Mouse (Mus musculus): Measurements from ENCODE around the gene Dcbld2.
"Not testable (repeated sequence)": the region's sequence is repeated elsewhere in the genome, so short reads cannot be mapped to it uniquely, and the experiment has no call there.

Gene Dcbld2

DNA sequence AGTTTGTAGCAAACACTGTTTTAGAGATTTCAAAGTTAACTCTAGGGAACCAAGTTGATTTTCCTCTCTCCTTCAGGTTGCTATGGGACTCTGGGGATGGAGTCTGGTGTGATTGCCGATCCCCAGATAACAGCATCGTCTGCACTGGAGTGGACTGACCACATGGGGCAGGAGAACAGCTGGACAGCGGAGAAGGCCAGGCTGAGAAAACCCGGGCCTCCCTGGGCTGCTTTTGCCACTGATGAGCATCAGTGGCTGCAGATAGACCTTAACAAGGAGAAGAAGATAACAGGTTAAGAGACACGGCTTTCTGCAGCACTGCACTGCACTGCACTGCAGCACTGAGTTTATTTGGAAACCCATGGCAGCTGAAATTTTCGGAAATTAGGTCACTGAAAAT, 42.4 kb downstream of the Dcbld2 start:
- DNase-seq (ENCODE audit: low spot score in 2 of 2): no peak

DNA sequence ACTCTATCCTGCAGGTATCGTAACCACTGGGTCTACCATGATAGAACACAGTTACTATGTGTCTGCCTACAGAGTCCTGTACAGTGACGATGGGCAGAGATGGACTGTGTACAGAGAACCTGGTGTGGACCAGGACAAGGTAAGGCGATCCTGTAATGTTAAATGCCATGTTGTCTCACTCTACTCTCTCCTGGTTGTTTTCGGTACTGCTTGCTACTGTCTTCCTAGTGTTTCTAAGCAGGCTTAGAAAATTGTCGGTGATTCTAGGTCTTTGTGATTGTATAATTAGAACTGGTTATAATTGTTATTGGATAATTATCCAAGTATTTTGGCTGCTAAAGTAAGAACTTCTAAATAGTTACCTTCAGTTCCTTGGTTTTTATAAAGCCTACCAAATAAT, 43.4 kb downstream of the Dcbld2 start:
- DNase-seq (ENCODE audit: low spot score in 2 of 2): no peak

DNA sequence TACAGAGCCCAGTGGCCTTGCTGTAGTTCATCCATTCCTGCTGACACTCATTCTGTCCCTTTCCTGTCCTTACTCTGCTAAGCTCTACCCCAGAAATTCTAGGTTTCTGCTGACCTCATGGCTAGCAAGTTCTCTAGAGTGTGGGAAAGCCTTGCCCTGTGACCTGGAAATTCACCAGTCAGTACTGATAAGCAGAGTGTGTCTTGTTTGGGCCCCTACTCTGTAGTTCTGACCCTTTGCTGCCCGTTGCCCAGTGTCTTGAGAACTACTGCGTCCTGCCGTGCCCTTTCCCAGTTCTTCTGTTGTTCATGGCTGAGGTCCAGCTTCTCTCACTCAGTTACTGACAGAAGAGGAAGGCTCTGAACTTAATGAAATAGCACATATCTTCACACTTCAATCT, 44.9 kb downstream of the Dcbld2 start:
- DNase-seq (ENCODE audit: low spot score in 2 of 2): no peak

DNA sequence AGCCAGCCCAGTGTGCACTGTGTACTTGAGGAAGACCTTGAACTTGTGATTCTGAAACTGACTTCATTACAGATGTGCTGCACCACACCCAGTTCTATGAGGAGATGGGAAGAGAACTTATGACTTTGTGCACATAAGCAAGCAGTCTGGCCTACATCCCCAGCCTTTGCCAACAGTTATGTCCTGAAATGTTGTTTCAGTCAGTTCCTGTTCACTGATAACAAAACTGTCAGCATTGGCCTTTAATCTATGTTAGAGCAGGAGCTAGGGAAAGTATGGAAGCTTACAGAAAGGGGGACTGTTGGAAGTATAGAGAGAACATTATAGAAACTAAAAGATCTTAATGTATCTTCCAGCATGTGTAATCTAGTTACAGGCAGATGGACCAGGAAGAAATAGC, 45.6 kb downstream of the Dcbld2 start:
- DNase-seq (ENCODE audit: low spot score in 2 of 2): no peak

DNA sequence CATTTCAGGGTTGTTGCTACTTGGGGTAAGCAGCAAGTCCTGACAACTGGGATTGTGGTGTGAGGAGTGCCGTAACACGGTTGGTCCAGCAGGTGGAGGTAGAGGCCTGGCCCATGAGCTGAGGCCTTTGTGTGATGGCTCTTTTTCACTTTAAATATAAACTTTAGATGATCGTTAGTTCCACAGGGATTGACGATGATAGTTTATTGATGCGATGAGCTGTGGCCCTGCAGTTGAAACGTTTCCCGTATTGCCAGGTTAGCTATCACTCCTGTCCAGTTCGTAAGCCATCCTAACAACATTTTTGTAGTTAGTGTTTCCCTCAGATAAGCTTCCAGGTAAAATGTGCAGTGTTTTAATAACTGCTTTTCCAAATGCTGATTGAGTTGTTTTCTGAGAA, 46.4 kb downstream of the Dcbld2 start:
- no peak for DNase-seq (ENCODE audit: low spot score in 2 of 2)

DNA sequence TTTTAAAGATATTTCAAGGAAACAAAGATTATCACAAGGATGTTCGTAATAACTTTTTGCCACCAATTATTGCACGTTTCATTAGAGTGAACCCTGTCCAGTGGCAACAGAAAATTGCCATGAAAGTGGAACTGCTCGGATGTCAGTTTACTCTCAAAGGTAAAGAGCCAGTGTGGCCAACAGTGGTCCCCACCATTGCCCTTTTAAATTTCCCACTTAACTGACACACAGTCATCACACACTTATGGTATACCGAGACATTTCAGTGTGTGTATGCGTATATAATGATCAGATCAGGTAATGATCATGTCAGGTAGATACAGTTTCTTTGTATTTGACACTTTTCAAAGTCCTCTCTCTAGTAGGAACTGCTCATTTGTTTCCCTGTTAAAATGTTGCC, 46.9 kb downstream of the Dcbld2 start:
- DNase-seq (ENCODE audit: low spot score in 2 of 2): no peak

DNA sequence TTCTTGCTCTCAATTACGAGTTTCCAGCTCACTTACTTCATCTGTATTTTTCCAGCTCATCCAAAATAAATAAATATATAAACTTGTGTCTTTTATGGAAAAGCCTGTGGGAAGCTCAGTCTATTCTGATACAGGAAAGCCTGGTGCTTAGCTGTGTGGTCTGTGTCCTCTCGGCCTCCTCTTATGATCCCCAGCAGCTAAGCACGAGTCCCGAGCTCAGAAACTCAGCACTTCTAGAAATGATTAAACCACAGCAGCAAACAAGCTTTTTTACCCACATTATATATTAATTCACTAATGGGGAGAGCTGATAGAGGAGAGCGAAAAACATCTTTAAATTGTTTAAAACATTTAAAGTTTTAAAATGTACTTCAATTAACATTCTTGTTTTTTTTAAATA, 48.2 kb downstream of the Dcbld2 start:
- DNase-seq (ENCODE audit: low spot score in 2 of 2): no peak

DNA sequence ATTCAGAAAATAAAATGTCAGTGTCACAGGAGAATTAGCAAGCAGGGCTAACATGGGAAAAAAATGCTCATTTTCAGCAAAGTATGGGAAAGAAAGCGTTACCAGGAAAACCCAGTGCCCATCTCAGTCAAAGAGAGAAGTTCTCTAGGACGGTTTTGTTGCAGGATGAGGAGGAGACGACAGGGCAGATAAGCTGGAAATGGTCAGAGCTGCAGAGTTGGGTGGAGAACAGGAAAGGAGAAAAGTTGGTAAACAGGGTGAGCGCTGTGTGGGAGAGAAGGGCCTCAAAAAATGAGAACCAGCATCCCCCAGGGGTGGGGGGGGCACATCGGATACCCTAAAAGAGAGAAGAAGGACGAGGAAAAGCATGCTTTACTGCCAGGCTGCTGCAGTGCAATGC, 48.7 kb downstream of the Dcbld2 start:
- no peak for DNase-seq (ENCODE audit: low spot score in 2 of 2)

DNA sequence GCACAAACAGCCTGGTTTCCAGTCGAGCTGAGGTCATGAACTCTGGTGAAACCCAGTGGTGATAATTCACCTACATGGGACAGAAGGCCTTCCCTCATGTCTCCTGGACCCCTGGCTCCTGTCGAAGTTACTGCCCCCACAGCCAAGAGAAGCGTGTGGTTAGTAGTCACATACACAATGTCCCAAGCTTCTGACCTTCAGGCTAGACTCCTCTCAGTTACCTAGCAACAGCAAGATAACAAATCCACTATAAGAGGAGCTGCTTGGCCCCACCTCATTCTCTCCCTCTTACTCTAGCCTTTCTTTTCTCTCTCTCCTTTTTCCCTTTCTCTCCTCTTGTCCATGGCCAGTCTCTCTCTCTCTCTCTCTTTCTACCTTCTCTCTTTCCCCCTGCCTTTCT, 51.7 kb downstream of the Dcbld2 start:
- not testable (repeated sequence) for DNase-seq (ENCODE audit: low spot score in 2 of 2)

DNA sequence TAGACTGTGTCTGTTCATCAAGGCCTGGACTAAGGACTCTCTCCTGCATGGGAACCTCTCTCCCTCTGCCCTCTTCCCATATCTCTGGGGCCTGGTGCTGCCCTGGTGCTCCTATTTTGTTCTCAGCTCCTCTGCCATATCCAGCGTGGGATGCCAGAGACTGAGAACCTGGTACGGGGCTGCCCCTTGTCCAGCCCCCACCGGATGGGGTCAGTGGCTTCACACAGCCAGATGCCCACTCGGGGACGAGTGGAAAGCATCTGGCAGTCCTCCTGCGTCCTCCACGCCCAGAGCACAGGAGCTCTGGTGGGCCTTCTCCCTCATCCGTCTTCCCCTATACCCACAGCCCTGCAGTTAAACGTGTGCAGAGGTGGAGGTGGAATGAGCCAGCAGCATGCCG, 52.1 kb downstream of the Dcbld2 start:
- DNase-seq (ENCODE audit: low spot score in 2 of 2): no peak

DNA sequence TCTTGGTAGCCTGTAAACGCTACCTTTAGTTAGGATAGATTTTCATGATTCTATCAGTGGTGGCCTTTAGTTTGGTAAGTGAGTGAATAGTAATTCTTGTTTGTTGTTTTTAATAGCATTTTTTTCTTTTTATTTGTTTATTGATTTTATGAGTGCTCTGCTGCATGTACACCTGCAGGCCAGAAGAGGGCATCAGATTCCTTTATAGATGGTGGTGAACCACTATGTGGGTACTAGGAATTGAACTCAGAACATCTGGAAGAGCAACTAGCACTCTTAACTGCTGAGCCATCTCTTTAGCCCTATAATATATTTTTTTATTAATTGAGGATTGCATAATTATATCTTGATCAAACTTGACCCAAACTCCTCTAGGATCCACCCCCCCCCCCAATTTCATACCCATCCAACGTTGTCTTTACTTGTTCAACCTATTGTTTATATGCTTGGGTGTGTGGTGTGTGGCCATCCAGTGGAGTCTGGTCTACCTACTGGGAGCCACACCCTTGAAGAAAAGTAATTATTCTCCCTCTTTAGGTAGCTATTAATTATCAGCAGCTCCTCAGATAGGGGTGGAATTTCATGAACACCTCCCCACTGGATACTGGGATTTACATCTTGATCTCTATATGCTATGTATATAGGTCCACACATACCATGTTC, 53.7 kb downstream of the Dcbld2 start:
- no peak for DNase-seq (ENCODE audit: low spot score in 2 of 2)

DNA sequence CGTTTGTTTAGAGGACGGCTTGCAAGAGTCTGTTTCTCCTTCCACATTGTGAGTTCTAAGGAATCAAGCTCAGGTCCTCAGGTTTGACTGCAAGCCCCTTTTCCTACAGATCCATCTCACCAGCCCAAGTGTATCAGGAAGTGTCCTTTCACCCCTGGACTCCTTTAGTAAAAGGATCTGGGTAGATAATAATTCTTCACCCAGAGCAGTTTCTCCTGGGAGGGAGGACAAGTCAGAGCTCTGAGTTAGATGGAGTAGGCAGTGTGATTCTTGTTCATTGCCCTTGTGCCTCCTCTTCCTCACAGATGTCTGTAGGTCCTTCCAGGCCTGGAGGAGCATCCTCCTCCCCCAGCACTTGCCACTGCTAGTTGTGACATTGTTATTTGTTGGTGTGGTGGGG, 54.3 kb downstream of the Dcbld2 start:
- DNase-seq (ENCODE audit: low spot score in 2 of 2): no peak

DNA sequence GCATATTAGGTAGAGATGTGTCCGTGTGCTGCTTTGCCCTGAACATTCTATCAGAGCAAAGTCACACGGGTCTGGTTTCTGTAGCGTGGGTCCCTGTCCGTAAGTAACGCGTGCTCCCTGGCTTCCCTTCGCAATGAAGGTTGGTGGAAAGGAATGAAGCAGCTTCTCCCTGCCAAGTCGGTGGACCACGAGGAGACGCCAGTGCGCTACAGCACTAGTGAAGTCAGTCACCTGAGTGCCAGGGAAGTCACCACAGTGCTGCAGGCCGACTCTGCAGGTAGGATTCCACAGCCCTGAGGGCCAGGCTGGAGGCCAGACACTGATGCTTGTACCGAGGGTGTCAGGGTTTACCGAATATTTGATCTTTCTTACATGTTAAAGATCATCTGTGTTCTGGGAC, 55.8 kb downstream of the Dcbld2 start:
- DNase-seq (ENCODE audit: low spot score in 2 of 2): no peak

DNA sequence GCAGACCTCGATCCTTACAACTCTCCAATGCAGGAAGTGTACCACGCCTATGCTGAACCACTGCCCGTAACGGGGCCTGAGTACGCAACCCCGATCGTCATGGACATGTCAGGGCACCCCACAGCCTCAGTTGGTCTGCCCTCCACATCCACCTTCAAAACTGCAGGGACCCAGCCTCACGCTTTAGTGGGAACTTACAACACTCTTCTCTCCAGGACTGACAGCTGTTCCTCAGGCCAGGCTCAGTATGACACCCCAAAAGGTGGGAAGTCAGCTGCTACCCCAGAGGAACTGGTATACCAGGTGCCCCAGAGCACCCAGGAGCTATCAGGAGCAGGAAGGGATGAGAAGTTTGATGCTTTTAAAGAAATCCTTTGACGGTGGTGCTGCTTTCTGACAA, 57.2 kb downstream of the Dcbld2 start:
- DNase-seq (ENCODE audit: low spot score in 2 of 2): no peak

DNA sequence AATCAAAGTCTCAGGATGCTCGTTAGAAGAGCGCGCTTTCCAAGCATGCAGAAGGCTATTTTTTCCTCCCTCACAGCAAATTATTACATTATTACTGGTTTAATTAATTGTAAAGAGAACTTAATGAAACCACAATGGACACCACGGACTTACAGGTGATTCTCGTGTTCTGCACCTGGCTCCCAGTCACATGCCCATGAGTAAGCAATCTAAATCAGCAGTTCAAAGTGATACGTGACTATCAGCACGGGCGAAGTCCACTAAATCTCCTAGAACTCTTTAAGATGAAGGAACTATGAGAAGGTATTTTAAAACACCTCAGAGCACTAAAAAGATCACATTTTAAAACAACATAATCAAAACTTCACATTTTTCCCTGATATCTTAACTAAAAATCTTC, 61.8 kb downstream of the Dcbld2 start:
- no peak for DNase-seq (ENCODE audit: low spot score in 2 of 2)

DNA sequence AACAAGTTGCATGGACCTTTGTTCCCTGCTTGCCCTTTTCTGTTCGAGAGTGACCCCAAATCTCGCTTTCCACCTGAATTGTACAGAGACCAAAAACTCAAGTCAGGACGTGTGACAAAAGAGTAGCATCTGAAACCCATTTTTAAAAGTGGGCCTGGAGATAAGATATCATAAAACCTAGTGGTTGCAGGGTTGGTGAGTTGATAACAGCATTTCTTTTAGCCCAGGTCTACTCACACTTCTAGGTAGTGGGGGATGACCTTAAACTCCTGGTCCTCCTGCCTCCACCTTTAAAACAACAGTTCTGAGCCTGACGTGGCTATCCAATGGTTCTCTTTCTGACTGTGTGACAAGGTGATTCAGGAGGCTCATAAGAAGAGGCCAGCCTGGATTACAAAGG, 62.6 kb downstream of the Dcbld2 start:
- DNase-seq (ENCODE audit: low spot score in 2 of 2): no peak

DNA sequence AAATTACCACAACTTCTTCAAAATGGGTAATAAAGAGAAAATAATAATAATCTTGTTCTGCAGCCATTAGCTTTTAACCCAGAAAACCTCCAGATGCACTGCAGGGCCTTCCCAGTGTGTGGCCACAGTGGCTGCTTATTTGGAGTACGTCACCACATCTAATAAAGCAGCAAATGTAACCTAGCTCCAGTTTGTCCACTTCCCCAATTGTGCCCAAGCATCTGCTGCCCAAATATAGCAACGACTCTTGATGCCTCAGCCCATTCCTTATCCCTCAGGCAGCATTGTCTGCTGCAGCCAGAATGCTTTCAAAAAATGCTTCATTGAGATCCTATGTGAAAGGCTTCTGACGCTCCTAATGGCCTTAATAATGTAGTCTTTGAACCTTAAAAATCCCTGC, 66.6 kb downstream of the Dcbld2 start:
- DNase-seq (ENCODE audit: low spot score in 2 of 2): no peak

DNA sequence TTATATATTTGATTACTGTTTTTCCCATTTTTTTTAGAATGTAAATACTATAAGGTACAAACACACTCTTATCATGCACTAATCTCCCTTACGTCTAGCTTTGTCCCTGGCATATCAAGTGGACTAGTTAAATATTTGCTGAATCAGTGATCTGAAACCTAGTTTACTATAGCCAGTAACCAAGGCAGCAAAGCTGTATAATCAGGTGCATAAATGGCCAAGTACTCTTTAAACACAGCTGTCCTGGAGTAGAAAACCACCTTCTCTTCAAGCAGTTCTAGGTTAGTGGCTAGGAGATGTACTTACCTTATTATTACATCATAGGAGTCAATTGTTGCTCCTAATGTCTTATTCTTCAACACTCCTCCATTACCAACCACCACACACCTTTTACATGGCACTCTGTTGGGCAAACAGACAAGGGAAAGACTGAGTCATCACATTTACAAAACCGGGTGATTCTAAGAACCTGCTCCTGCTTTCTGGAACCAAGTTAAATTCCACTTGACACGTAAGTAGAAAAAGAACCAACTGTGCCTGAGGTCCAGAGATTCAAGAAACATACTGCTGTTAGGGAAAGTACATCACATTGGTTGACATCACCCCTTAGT, 67.4 kb downstream of the Dcbld2 start:
- DNase-seq (ENCODE audit: low spot score in 2 of 2): no peak

DNA sequence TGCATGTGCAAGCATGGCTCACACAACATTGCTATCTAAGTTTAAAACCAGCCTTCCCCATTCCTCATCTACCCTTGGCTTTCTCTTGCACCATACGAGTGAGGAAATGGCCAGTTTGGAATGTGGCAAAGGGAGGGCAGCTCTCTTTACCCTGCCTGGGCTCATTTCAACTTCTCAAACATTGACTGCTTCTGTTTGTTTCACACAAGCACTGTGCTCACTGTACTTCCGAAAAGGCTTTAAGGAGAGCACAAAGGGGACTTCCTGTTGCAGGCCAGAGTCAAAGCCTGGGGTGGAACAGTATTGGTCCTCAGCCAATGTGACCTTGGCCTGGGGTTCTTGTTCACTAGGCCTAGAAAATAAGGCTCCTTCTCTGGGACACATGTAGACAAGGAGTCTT, 68.1 kb downstream of the Dcbld2 start:
- DNase-seq (ENCODE audit: low spot score in 2 of 2): no peak

DNA sequence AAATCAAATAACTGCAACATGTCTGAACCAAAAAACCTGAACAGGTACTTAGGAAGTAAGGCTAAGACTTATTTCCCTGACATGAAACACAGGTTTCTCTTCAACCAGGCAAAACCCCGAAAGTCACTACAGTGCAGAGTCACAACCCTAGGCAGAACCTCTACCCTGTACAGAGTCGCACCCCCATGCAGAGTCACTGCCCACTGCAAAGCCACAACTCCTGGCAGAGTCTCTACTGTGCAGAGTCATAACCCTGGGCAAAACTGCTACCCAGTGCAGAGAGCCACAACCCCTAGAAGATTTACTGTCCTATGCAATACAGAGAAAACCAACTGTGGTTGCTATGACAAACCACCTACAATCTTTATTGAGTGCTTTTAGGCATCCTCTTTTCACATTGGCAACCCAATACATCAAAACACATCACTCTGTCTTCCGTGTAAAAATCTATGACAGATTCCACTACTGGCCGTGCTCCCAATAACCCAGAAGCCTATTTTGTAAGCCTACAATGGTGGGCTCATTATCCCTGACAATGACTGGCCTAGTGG, 71.7 kb downstream of the Dcbld2 start:
- no peak for DNase-seq (ENCODE audit: low spot score in 2 of 2)

DNA sequence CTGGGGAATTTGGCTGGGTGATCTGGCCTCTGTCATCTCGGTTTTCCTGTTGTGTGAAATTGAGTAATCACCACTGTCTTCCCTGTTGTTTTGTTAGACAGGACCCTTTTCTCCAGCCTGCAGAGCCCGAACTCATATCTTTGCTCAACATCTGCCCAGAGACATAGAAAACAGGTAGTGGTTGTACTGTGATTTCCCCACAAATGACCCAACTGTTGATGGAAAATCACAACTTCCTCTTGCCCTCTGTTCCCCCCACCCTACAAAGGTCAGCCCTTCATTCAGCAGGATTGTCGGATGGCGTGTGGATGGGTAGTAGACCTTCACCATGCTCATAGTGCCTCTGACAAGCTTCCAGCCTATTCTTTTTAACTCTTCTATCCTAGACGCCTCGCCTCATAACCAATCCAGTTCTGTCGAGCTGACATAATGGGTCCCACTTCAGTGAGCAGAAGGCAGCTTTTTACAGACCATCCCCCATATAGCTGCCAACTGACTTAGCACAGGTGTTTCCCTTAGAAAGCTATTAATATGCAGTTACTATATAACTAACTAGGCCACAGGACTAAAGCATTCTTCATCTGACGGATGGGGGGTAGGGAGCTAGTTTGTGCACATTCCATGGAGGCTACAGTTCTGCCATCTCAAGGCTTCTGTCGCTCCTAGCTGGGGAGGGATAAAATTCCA, 73.1 kb downstream of the Dcbld2 start:
- no peak for DNase-seq (ENCODE audit: low spot score in 2 of 2)

DNA sequence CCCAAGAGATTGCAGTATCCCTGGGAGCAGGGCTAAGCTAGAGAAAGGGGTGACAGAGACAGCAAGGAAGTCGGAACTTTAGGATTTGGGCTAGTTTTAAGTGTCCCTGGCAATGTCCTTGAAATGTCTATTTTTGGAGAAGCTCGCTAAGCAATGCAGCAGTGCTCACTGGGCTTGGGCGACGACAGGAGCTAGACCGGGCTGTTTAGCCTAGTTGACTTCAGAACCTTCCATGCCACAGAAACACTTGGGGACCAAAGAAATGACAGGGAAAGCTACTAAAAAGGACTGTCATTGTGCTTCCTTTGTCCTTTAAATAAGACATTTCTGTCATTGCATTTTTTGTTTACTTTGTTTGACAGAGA, 73.6 kb downstream of the Dcbld2 start:
- DNase-seq (ENCODE audit: low spot score in 2 of 2): no peak

DNA sequence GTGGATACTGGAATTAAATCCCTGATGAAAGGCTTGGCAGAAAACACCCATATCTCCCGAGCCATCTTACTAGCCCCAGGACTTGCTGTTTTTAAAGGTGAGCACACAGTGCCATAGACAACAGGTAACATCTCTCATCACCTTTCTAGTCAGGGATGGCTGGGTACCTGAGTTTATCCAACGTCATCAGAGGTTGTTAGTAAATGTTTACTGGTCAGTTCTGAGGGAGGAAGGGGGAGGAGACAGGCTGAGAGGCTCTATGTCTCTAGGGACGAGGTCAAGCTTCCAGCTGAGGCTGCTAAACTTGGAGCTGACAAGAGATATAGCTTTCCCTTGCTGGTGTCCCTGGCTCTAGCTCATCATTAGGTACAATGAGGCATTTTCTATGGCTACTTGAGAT, 74.1 kb downstream of the Dcbld2 start:
- no peak for DNase-seq (ENCODE audit: low spot score in 2 of 2)

Data from frontal cortex, postnatal 10 days (tissue).